Mouse (Mus musculus): ENCODE results near the gene Pkp4. TPM values are rescaled to one million over a fixed set of nuclear protein-coding genes. Genes with fewer than 3 reads are reported as not detected.

Pkp4 gene
- total RNA-seq, 2 experiments from 2014 or later: 160 to 162 TPM

DNA sequence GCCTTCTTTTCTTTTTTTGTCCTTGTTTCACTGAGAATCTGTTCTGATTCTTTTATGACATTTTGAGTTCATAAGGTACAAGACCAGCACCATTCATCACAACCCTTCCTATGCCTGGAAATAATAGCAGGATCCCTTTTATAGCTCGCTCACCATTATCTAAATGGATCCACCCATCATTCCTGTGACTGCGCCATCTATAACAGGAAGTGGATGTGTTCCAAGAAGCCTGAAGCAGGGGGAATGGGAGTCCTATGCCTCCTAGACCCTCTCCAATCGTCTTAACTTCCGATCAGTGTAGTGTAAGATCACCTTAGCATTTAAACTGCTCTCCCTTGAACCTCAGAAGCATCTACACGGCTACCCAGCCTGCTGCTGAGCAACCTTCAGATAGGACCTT is 50.4 kb downstream of the Pkp4 start:
- intact Hi-C loops (cut with DNase I): no loop called here
- no peak for DNase-seq

DNA sequence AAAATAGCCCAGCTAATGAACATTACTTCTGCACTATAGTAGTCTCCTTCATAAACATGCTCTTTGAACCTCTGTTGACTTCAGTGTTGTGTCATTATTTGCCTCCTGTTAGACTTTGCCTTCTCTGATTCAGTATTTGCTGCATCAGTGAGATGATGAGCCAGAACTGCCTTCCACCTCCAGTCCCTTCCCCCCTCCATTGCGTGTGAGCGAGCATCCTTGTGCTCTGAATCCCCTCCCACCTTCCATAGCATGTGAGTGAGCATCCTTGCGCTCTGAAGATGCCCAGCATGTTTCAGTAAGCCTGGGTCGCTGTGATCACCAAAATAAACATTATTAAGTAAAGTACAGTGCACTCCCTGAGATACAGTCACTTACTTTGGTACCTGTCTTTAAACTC is 51.8 kb downstream of the Pkp4 start:
- intact Hi-C loops (cut with DNase I): no loop called here
- DNase-seq: no peak

DNA sequence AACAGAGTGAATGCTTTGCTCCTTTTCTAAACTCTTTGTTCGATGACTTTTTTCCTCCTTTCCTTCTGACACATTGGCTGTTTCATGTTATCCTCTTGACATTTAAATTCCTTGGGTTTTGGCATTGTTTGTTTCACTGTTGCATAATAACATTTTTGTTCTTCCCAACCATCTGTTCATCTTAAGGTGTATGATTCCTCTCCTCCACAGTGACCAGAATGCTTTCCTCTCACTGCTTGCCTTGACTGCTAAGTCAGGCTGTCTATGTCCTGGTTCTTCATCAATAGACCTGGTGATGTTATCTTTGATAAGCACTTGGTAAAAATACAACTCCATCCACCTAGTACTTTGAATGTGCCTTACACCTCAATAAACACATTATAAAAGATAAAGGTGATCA is 52.2 kb downstream of the Pkp4 start:
- intact Hi-C loops (cut with DNase I): no loop called here
- no peak for DNase-seq

DNA sequence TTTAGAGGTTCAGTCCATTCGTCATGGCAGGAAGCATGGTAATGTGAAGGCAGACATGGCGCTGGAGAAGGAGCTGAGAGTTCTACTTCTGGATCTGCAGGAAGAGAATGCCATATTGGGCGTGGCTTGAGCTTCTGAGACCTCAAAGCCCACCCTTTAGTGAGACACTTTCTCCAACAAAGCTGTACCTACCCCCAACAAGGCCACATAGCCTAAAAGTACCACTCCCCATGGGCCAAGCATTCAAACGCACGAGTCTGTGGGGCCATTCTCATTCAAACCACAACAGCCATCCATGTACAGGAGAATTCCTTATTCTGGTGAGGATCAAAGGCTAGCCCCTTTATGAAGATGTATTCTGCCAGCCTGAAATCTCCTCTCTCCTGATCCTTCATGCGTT is 57.3 kb downstream of the Pkp4 start:
- intact Hi-C loops (cut with DNase I): no loop called here
- DNase-seq: no peak

DNA sequence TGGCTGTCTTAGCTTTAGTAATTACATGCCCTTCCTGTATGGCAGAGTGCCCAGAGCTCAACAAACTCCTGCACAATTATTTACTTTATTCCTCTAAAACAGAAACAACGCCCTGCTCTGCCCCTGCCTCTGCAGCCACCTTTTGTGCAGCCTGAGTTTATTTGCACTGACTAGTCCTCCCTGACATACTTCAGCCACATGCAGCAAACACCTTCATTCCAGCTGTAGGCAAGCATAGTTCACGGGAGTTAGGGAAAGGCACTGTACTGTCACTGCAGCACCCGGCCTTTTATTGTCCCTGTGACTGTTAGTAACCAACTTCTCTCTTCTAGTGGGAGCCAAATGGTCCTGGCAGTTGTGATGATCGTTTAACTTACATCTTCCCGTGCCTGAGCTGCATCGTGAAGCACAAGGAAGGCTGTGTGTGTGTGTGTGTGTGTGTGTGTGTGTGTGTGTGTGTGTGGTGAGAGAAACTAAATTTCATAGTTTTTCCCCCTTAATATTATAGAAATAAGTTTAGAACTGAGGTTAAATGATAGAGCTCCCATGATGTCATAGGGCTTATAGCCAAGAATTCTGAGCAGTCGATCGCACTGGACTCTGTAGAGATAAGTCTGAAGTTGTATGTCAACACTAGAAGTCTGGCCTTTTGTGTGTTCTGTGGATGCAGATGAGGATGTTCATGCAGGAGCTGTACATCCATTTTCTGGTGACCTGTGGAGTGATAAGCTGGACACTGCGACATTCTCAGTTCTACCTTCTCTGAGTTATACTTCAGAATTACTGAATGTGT is 59.5 kb downstream of the Pkp4 start:
- peak in 1 of 2 experiments; percentile 41 for DNase-seq
- intact Hi-C loops (cut with DNase I): loop anchor here (1.0 kb wide), 1 partner anchor 60 kb away; the partner anchor contains the start of genes Ccdc148 and Pkp4

DNA sequence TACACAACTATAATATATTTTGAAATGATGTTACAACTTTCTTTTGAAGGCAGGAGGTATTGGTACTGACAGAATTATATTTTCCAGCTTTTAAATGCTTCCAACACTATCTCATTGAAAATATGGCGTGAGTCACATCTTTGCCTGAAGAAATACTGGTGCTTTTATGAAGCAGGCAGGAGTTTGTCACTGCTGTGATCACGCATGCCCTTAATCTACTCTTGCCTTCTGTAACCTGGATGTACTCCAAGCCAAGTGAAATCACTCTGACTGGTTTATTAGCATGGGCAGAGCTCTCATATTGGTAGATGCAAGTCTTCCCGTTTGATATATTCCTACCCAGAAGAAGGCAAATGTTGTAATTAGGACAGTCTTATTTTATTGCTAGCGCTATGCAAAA is 65.7 kb downstream of the Pkp4 start:
- no peak for DNase-seq
- intact Hi-C loops (cut with DNase I): loop anchor here (5.0 kb wide), 1 partner anchor 61 kb away; no protein-coding TSS in a partner anchor

DNA sequence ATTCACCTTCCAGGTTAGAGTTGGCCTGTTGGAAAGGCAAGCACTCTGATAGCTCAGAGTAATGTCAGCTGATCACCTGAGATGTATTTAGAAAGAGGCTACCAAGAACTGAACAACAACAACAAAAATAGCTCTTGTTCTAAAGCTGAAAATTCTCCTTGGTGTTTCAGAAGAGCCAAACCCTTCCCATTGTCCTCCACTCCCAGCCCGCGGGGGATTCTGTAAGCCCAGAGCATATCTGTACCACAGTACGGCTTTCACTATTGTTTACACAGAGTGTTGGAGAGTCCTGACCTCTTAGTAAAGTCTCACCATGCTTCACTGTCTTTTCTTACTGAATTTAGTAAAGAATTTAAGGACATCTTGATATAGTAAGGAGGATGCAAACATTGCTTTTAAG is 66.4 kb downstream of the Pkp4 start:
- intact Hi-C loops (cut with DNase I): loop anchor here (5.0 kb wide), 1 partner anchor 60 kb away; no protein-coding TSS in a partner anchor
- no peak for DNase-seq

DNA sequence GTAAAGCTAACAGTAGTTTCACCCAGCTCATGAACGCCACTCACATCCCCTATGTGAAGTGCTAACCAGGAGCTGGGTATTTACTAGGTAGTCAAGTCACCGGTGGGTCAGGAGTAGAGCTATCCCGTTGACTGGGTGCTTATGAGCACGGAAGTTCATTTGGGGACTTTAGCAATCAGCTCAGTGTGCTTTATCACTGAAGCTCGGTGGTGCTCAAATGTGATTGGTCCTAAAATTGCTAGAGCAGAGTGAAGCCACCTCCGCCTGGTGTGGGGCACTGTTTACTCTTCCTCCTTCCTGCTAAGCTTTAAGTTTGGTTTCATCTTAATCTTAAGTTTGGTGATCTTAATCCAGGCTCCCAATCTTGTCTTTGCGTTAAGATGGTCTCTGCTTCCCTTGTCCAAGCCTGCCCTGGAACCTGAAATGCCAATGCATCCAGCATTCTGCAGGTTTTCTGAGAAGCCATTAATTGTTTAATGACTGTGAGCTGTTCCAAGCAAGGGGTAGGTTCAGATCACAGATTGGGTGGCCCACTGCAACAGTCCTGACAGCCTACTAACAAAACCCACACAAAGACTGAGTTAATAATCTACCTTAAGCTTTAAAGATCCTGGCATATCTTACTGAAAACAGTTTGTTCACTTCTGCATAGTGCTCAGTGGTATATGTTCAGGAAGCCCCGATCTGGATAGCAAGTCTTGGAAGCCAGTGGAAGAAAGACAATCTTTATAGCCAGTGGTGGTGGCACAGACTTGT is 67.0 kb downstream of the Pkp4 start:
- intact Hi-C loops (cut with DNase I): loop anchor here (5.0 kb wide), 1 partner anchor 60 kb away; no protein-coding TSS in a partner anchor
- DNase-seq: no peak

DNA sequence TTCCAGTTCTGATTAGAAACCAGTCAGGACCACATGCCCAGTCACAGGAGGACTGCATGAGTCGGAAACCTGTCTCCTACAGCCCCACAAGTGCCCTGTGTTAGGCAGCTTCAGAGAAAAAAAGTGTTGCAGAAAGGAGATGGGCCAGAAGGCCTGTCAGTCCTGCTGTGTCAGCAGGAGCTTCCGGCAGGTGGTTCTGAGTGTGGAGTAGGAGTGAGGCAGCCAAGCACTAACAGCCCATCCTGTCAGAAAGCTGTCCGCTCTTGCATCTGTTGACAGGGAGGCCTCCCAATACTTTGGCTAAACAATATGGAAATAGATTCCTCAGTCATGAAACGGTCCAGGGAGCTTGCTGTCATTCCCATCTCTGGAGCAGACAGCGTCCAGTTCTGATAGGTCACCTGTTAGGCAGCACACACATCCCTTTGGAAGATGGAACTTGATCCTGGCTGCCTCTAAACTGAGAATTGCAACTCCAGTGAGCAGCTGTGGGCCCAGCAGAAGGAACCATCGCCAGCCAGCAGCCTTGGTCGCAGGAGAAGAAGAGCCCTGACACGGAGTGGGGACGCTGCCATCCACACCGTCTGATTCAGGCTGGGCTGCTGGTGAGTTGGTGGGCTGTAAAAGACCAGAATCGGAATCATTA is 68.7 kb downstream of the Pkp4 start:
- DNase-seq: no peak
- intact Hi-C loops (cut with DNase I): loop anchor here (5.0 kb wide), 1 partner anchor 58 kb away; no protein-coding TSS in a partner anchor

DNA sequence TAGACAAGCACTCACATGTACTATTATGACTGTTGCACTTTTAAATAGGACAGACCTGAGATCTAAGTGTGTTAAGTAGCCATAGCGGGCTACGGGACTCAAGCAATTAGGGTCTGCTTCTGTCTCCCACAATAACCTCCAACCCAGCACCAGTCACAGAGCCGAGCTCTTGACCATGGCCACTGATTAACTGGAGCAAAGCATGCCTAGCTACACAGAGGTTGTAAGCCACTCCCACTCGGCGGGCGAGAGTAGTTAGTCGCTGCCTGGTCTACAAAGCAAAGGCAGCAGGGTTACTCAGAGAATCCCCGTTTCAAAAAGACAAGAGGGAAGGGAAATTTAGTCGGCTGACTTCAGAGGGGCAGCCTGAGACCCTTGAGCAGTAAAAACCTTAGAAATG is 70.0 kb downstream of the Pkp4 start:
- DNase-seq: no peak
- intact Hi-C loops (cut with DNase I): no loop called here

DNA sequence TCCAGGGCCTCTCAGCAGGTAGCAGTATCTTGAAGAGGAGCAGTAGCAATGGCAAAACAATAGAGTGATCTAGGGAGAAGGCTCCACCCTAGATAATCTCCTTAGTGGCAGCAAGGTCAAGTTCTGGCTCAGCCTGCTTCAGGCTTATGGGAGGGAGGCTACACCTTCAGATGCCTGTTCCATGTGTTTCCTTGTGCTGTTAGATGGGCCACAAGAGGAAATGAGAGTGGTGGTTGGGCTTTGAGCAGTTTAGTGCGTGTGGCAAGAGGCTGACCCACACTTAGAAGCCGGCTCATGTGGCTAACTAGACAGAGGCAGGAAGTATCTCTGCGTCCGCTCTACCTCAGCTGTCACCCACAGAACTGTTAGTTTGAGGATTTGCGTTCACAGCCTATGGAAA is 70.9 kb downstream of the Pkp4 start:
- intact Hi-C loops (cut with DNase I): no loop called here
- no peak for DNase-seq

DNA sequence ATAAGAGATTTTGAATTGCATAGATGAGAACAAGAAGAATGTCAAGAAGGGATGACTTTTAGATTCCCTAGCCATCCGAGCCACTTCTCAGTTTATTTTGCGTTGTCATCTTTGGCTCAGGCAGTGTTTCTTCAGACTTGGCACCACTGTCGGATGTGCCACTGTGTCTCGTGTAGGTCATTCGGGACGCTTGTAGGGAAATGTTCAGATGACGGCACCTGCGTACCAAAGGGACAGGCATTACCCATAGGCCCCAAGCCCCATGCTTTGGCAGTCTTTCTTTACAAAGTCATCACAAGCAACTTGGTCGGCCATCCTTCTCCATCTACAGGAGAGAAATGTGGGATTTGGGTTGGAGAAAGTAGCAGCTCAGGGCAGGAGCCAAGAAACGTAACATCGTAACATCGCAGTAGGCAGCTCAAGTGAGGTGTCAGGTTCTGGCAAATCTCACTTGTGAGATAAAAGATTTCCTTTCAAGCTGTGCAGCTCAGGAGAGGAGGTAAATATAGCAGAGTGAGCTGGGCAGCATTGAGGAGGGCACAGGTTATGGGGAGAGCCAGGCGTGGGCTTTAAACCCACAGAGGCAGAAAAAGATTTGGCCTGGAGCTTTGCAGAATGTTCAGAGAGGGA is 72.8 kb downstream of the Pkp4 start:
- DNase-seq: no peak
- intact Hi-C loops (cut with DNase I): no loop called here

DNA sequence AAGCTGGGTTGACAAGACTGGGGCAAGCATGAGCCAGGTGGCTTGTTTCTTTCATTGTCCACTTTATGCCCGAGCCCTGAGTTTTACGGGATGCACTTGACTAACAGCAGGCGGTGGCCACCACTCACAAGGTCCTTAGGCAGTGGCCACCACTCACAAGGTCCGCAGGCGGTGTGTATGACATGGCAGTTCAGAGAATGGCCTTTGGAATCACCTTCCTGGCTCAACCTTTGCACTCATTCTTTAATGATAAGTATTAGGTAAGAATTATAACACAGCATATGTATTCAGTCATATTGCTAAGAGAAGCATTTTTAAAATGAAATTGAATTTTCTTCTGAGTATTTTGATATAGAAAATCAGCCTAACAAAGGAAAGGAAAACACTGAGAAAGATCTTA is 73.3 kb downstream of the Pkp4 start:
- intact Hi-C loops (cut with DNase I): no loop called here
- DNase-seq: no peak

DNA sequence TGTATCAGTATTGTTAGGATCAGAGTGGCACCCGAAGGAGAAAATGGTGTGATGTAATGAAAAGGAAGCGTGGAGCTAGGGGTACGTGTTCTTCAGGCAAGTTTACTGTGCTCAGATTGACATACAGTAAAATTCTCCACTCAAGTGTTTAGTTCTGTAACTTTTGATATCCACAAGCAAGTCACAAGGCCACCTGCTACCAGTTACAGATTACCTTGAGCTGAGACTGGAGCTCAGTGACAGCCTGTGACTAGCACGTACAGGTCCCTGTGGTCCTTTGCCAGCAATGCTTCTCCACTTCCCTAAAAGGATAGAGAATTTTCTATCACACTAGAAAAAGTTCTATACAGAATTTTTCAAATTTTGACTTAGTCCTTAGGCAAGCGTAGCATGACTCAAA is 73.9 kb downstream of the Pkp4 start:
- no peak for DNase-seq
- intact Hi-C loops (cut with DNase I): no loop called here

DNA sequence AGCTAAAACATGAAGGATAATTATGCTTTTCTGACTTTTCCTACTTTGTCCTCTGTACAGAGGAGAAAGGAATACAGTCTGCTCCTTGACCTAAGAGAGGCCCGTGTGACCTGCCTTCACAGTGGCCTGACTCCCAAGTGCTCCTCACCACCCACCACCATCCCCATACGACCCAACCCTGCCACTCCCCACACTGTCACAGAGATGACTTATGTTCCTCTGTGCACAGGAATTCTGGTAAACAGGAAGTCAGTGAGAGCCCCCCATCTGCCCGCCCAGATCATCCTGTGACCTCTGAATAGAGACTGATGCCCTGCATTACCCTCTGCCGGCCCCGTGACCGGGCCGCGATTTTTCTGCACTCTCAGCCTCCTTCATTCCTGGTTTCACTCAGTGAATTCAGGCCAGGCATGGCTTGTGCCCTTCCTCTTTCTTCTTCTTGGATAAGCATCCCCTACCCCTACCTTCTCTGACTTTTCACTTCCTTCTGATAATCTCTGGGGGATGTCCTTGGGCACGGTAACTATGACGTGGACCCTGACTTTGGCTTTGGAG is 79.3 kb downstream of the Pkp4 start:
- no peak for DNase-seq
- intact Hi-C loops (cut with DNase I): no loop called here

DNA sequence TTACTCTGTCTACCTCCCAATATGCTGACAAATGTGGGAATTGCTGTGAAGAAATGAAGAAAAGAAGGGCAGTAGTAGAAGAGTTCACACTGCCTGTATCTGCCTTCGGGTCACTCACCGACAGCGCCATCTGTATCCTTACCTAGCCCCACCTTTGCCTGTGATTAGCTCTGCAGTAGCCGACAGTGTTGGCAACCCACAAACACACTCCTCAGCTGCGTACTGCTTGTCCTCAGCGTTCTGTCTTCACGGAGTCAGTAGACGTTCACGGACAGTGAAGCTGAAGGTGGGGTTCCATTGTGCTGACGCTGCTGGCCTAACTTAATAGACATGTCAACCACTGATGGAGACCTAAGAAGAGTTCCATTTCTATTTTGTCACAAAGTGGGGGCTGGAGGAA is 81.5 kb downstream of the Pkp4 start:
- DNase-seq: no peak
- intact Hi-C loops (cut with DNase I): no loop called here

DNA sequence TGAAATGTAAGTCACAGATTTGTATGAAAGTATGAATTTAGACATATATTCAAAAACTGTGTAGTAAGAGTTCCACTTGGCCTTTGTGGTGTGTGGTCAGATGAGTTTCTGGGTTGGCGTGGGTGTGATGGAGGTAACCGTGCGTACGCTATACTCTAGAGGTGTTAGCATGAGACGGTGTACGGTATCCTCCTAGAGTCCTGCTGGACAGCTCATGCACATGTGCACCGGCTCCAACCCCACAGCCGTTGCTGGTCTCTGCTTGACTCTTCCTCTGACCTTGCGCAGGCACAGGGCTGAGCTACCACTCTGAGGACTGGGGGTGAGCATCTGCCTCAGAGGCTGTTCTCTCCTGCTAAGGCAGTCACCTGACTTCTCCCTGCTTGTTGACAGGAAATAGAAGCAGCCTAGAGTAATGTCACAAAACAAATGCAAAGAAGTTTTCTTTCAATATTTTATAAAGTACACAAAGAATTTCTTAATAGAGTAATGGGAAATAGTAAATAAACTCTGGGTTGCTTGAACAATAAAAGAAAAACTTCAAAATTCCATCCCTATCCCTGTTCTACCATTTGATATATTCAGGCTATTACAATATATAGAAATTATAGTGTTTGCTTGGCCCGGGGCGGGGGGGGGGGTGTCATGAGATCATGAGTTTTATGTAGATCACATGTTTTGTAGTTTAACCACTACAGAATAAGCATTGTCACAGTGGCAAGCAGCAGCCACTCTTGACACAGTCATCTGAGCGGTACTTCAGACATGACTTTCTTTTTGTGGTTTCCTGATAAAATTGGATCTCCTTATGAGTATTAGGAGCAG is 83.8 kb downstream of the Pkp4 start:
- intact Hi-C loops (cut with DNase I): no loop called here
- no peak for DNase-seq

DNA sequence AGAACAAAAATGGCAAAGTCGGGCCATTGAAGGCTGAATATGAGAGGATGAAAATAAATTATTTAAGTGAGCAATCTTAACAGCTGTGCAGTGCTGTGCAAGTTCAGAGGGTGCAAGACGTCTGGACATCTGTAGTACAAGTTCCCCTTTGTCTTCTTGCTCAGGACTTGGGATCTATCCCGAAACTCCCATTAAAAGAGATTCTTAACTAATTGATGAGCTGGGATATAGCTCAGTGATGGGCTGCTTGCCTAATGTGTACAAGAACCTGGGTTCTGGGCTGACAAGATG is 84.4 kb downstream of the Pkp4 start:
- intact Hi-C loops (cut with DNase I): no loop called here
- DNase-seq: no peak

DNA sequence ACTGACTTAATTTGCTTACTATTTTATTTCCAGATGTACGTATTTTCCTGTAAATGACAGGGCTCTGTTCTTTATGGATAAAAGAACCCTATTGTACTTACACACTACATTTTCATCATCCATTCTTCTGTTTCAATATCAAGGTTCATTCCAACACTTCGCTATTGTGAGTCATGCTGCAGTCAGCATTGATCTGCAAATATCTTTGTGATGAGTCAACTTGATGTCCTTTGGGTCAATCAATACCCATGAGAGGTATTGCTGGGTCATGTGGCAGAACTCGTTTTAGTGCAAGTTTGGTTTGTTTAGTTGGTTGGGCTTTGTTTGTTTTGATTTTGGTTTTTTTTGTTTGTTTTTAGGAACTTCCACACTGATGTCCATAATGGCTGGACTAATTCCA is 88.2 kb downstream of the Pkp4 start:
- intact Hi-C loops (cut with DNase I): no loop called here
- no peak for DNase-seq

DNA sequence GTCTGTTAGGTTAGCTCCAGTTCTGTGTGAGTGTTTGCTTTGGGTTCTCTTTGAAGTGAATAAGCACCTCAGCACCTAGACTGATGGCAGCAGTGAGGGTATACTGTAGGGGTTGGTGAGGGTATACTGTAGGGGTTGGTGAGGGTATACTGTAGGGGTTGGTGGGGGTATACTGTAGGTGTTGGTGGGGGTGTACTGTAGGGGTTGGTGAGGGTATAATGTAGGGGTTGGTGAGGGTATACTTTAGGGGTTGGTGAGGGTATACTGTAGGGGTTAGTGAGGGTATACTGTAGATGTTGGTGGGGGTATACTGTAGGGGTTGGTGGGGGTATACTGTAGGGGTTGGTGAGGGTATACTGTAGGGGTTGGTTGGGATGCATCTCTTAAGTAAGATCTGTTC is 92.2 kb downstream of the Pkp4 start:
- DNase-seq: no peak
- intact Hi-C loops (cut with DNase I): no loop called here

Data from heart, postnatal 14 days (tissue).